Mouse (Mus musculus) embryonic facial prominence, embryonic 12.5 days (tissue): ENCODE measurements at regions not wholly inside any gene's neighbourhood (a gene's known extent, or its start where the extent isn't known, plus 50 kb on each side); places are given as distances from the start of the nearest gene placed in this dataset.

ENCODE experiments used
- ATAC-seq: fragments of 200-750 bp; cut with Nextera tagmentation; 2 replicates; pipeline ENCODE4 v1.8.0; 2017; ENCODE audit not compliant: insufficient number of reproducible peaks, insufficient read depth, low FRiP score, low TSS enrichment
- H3K27ac ChIP-seq: fragments of 300-500 bp; sonication (generic); 2 replicates; pipeline ENCODE4 v1.5.1; 2016; ENCODE audit warnings: mild to moderate bottlenecking
- H3K27me3 ChIP-seq: fragments of 300-500 bp; sonication (generic); 2 replicates; pipeline ENCODE4 v1.6.1; 2016; ENCODE audit warnings: mild to moderate bottlenecking, moderate library complexity
- H3K36me3 ChIP-seq: fragments of 300-500 bp; sonication (generic); 2 replicates; pipeline ENCODE4 v1.6.1; 2016; ENCODE audit warnings: mild to moderate bottlenecking
- H3K4me1 ChIP-seq: fragments of 300-500 bp; sonication (generic); 2 replicates; pipeline ENCODE4 v1.6.1; 2016
- H3K4me2 ChIP-seq: fragments of 300-500 bp; sonication (generic); replicated peaks from 2 replicates; pipeline ENCODE4 v1.6.1; 2016; ENCODE audit warnings: mild to moderate bottlenecking, moderate library complexity
- H3K4me3 ChIP-seq: fragments of 300-500 bp; sonication (generic); 2 replicates; pipeline ENCODE4 v1.5.1; 2016; ENCODE audit warnings: mild to moderate bottlenecking
- H3K9ac ChIP-seq: fragments of 300-500 bp; sonication (generic); 2 replicates; pipeline ENCODE4 v1.6.1; 2016; ENCODE audit warnings: mild to moderate bottlenecking, moderate library complexity
- H3K9me3 ChIP-seq: fragments of 300-500 bp; sonication (generic); 2 replicates; pipeline ENCODE4 v1.6.1; 2016; ENCODE audit warnings: mild to moderate bottlenecking, moderate library complexity
- WGBS: fragments of 180-500 bp; shearing (Covaris S2); methylation state at CpG from one replicate; pipeline ENCODE4 v1.1.7; 2016; 5-methylcytosine and 5-hydroxymethylcytosine counted together

DNA sequence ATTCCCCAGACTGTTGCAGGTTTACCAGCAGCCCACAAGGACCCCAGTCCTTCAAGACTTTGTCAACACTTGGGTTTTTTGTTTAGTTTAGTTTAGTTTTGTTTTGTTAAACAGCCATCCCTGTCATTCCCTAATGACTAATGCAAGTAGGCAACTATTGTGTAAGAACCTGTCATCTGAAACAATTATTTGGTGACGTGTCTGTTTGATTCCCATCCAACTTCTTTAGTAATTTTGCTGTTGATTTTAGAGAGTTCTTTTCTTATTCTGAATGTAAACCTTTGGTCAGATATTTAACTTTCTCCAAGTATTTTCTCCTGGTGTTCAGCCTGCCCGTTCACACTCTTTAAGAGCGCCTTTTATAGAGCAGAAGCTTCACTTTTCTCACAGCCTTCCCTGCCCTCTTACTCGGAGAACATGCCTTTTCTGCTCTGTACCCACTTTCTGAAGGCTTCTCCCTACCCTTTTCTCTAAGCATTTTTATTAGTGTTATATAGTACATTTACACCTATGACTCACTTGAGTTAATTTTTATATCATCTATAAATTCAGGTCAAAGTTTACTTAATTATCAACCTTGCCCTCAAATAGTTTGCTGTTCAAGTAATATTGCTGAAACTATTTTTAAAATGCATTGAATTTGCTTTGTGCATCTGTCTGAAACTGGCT lies 82.0 kb downstream of the Ccdc71l start:
- Histone ChIP-seq H3K9ac (no peak overlapping the region), H3K4me2 (no peak overlapping the region), H3K4me3 (no peak overlapping the region), H3K4me1 (no peaks in the 10 kb centered on the region), H3K27ac (no peak overlapping the region), H3K27me3 (no peaks in the 10 kb centered on the region), H3K9me3 (no peaks in the 10 kb centered on the region), H3K36me3 (no peaks in the 10 kb centered on the region)
- no peak for ATAC-seq
- 82% methylated on average over 4 of the region's 4 CpGs for WGBS

DNA sequence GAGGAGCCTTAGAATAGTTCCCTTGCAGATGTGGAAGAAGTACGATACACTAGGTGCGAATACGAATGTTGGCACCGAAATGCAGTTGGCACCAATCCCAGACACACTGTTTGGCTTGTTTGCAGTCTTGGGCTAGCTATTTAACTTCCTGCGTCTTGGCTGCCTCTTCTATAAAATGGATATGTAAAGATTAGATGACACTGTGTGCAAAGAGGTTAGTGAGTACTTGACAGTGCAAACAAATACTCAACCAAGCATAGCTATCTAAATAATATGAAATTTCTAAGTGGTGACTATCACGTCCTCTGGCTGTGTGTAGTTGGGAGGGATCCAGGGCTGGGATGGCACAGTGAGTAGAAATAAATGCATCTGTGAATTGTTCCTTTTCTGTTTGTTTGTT lies 86.9 kb downstream of the Ccdc71l start:
- WGBS = 81% methylated on average over 6 of the region's 6 CpGs
- no peaks in the 10 kb centered on the region for H3K36me3 ChIP-seq
- H3K4me1 ChIP-seq = no peaks in the 10 kb centered on the region
- no peaks in the 10 kb centered on the region for H3K9me3 ChIP-seq
- no peak for ATAC-seq
- no peak overlapping the region for H3K4me3 ChIP-seq
- H3K27me3 ChIP-seq = no peaks in the 10 kb centered on the region
- no peak overlapping the region for H3K27ac ChIP-seq
- no peak overlapping the region for H3K4me2 ChIP-seq
- H3K9ac ChIP-seq = no peak overlapping the region

DNA sequence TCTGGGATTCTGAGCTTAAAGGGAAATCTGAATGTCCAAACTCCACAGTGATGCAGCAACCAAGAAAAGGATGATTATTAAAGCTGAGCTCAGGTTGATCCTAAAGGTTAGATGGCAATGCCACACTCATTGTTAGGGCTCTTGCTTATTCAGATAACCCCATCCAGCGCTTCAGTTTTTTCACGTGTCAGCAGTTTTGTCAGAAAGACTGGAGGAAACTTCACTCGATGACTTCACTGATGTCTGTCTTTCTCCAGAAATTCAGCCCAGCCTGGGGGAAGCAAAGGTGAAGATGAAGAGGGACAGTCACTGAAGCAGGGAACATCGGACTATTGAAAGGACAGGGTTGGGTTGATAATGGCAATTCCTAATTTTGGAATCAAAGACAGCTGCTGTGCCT lies 91.4 kb downstream of the Ccdc71l start:
- Histone ChIP-seq H3K4me1 (no peaks in the 10 kb centered on the region), H3K36me3 (no peaks in the 10 kb centered on the region), H3K27me3 (no peaks in the 10 kb centered on the region), H3K9me3 (no peaks in the 10 kb centered on the region), H3K4me3 (no peak overlapping the region), H3K4me2 (no peak overlapping the region), H3K27ac (no peak overlapping the region), H3K9ac (no peak overlapping the region)
- ATAC-seq = no peak
- WGBS = 79% methylated on average over 4 of the region's 4 CpGs

DNA sequence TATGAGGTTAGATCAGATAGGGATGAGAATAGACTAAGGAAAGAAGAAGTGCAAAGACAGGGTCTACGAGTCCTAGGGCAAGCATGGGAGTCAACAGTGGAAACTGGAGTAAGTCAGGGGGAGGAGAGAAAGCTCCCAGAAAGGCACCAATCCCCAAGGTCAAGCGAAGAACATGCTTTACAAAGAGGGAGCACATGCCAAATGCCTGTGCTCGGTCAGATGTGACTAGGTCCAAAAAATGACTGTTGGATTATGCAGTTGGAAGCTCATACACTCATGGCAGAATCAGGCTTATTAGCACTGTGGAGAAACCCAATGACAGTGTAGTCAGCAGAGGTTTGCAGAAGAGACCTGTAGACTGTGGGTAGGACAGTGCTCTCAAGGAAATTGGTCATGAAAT lies 100.9 kb downstream of the Ccdc71l start:
- ATAC-seq = no peak
- Histone ChIP-seq H3K9ac (no peak overlapping the region), H3K27ac (no peak overlapping the region), H3K4me3 (no peak overlapping the region), H3K27me3 (no peaks in the 10 kb centered on the region), H3K4me1 (no peaks in the 10 kb centered on the region), H3K9me3 (no peaks in the 10 kb centered on the region), H3K36me3 (no peaks in the 10 kb centered on the region), H3K4me2 (no peak overlapping the region)
- 87% methylated on average over 3 of the region's 3 CpGs for WGBS

DNA sequence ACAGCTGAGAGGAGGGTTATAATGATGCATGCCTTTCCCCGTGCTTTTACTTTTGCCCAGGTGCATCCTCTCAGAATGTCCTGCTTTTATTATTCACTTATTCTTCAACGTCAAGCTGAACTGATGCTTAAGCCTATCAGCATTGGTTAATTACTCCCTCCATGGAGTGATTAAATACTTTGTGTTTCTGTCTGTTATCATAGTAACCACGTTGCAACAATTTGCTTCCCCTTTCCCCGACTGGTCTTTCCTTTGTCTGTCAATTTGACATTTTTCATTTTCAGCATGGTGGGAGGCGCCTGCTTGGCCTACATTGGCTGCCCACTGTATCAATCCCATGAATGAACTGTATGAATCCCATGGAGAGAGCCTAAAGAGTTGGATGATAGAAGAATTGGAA lies 101.8 kb downstream of the Ccdc71l start:
- no peaks in the 10 kb centered on the region for H3K27me3 ChIP-seq
- H3K27ac ChIP-seq = no peak overlapping the region
- 67% methylated on average over 5 of the region's 5 CpGs for WGBS
- H3K4me3 ChIP-seq = no peak overlapping the region
- no peak overlapping the region for H3K9ac ChIP-seq
- no peaks in the 10 kb centered on the region for H3K36me3 ChIP-seq
- no peaks in the 10 kb centered on the region for H3K9me3 ChIP-seq
- no peak overlapping the region for H3K4me2 ChIP-seq
- no peaks in the 10 kb centered on the region for H3K4me1 ChIP-seq
- ATAC-seq = no peak

DNA sequence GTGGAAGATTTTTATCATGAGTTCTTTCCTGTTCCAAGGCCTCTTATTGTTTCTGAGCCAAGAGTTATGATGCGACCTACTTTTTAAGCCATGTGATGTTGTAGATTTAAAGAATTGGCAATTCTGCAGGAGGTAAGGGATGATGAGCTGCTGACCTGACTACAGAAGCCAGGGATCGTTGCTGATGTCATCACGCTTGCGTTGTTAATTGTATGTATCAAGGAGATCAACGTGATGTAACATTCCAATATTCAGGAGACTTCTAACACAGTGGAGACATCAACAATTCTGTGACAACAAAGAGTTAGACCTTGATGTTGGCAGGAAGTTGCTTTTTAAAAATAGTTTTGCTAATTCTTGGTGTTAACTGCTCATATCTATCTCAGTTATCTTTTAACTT lies 102.5 kb downstream of the Ccdc71l start:
- Histone ChIP-seq H3K9me3 (no peaks in the 10 kb centered on the region), H3K9ac (no peak overlapping the region), H3K36me3 (no peaks in the 10 kb centered on the region), H3K27ac (no peak overlapping the region), H3K4me1 (no peaks in the 10 kb centered on the region), H3K4me3 (no peak overlapping the region), H3K27me3 (no peaks in the 10 kb centered on the region), H3K4me2 (no peak overlapping the region)
- ATAC-seq = no peak
- 87% methylated on average over 5 of the region's 5 CpGs for WGBS

DNA sequence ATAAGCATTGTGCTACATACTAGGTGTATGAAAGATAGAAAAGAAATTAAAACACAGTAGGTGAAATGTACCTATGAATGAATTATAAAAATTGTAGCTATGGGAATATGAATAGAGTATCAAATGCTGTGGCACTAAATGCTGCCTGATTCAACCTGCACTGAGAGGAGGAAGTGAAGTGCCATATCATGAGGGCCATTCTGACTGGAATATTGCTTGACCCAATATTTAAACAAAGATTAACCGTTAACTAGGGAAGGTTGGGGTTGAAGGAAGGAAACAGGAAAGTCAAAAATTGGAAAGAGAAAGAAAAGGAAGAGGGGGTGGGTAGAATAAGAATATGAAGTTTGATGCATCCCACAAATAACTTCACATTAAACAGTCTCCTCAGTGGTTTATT lies 103.8 kb downstream of the Ccdc71l start:
- H3K4me3 ChIP-seq = no peak overlapping the region
- no peak overlapping the region for H3K9ac ChIP-seq
- no peaks in the 10 kb centered on the region for H3K4me1 ChIP-seq
- no peaks in the 10 kb centered on the region for H3K36me3 ChIP-seq
- H3K27me3 ChIP-seq = no peaks in the 10 kb centered on the region
- H3K9me3 ChIP-seq = no peaks in the 10 kb centered on the region
- ATAC-seq = no peak
- no peak overlapping the region for H3K27ac ChIP-seq
- WGBS = 82% methylated on average over 1 of the region's 1 CpGs
- H3K4me2 ChIP-seq = no peak overlapping the region

DNA sequence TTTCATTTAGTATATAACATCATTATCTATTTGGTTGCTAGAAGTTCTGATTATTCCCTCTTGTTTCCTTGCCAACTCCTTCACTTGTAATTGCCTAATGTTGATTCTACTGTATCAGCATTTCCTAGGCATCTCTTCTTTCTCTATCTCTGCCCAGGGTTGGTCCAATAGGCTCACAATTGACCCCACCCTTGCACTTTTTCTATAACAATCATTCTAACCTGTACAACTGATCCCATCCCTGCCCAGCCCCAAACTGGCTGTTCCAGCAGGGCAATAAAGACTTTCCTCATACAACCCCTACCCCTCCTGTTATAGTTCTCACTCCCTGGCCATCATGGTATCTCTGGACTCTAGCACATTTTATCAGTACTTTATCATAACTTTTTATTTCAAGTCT lies 104.3 kb downstream of the Ccdc71l start:
- H3K9ac ChIP-seq = no peak overlapping the region
- H3K27ac ChIP-seq = no peak overlapping the region
- H3K4me1 ChIP-seq = no peaks in the 10 kb centered on the region
- H3K27me3 ChIP-seq = no peaks in the 10 kb centered on the region
- no peak for ATAC-seq
- H3K4me2 ChIP-seq = no peak overlapping the region
- H3K4me3 ChIP-seq = no peak overlapping the region
- H3K9me3 ChIP-seq = no peaks in the 10 kb centered on the region
- no peaks in the 10 kb centered on the region for H3K36me3 ChIP-seq

DNA sequence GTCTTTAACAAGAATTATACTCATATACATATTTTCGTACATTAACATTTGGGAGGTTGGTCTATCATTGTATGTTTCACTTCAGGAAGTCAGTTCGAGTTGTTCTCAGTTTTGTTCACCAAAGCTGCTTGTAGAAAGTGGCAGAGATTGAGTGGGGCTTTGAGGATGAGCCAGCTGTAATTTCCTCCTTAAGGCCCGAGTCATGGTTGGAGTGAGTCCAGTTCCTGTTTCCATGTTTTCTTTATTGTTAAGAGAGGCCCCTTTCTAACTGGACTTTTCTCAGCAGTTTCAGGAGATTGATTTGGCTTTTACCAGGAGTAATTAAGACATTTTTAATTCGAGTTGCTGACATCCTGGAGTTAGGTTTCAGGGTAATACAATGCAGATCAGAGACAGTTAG lies 107.7 kb downstream of the Ccdc71l start:
- Histone ChIP-seq H3K4me3 (no peak overlapping the region), H3K27me3 (no peaks in the 10 kb centered on the region), H3K4me1 (no peaks in the 10 kb centered on the region), H3K9me3 (no peaks in the 10 kb centered on the region), H3K36me3 (no peaks in the 10 kb centered on the region), H3K4me2 (no peak overlapping the region), H3K27ac (no peak overlapping the region), H3K9ac (no peak overlapping the region)
- 65% methylated on average over 4 of the region's 4 CpGs for WGBS
- no peak for ATAC-seq

DNA sequence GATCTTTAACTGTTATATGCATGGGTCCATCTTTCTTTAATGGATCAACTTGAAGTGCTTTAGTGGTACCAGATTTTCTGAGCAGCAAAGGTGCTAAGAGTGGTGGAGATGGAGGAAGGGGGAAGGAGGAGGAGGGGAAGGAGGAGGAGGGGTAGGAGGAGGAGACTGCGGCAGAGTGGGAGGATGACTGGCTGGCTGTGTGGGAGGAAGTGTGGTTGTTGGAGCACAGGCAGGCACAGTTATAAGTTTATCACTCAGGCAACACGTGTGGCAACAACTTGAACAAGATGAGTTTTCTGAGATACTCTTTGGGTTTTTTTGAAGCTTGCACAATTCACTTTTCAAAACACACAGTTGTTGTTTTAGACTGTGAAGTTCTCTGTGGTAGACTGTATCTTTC lies 108.2 kb downstream of the Ccdc71l start:
- Histone ChIP-seq H3K4me3 (no peak overlapping the region), H3K9me3 (no peaks in the 10 kb centered on the region), H3K36me3 (no peaks in the 10 kb centered on the region), H3K9ac (no peak overlapping the region), H3K27me3 (no peaks in the 10 kb centered on the region), H3K4me1 (no peaks in the 10 kb centered on the region), H3K27ac (no peak overlapping the region), H3K4me2 (no peak overlapping the region)
- ATAC-seq = no peak
- WGBS = 40% methylated on average over 2 of the region's 2 CpGs

DNA sequence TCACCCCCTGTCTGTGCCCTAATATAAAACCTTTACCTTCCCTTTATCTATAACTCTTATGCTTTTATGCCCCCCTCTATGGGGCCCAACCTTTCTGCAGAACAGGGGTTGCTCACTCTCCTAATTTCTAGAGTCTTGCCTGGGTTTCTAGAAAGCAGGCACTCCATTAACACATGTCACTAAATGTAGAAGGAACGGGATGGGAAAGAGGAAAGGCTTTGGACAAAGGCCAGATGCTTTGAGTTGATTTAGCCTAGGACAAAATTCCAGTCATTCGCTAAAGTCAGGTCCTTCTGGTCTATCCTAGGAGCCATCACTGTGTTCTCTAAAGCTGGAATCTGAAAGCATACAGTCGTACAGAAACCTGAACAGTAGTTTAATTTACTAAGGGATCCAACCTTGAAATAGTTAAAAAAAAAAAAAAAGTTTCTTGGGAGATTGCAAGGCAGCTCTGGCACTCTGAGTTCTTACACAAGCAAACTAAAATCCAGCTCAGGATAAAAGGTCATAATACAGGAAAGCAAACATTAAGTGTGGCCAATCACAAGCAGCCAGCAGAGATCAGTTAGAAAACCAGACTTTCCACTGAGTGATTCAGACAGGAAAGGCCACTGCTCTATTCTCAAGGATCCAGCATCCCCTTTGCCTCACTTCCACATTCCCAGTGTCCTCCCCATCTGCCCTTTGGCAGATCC lies 109.5 kb downstream of the Ccdc71l start:
- ATAC-seq = no peak
- Histone ChIP-seq H3K4me2 (no peak overlapping the region), H3K4me1 (no peaks in the 10 kb centered on the region), H3K9me3 (no peaks in the 10 kb centered on the region), H3K9ac (no peak overlapping the region), H3K27ac (peak overlapping the region; percentile 41), H3K4me3 (no peak overlapping the region), H3K36me3 (no peaks in the 10 kb centered on the region), H3K27me3 (no peaks in the 10 kb centered on the region)
- 56% methylated on average over 3 of the region's 3 CpGs for WGBS

DNA sequence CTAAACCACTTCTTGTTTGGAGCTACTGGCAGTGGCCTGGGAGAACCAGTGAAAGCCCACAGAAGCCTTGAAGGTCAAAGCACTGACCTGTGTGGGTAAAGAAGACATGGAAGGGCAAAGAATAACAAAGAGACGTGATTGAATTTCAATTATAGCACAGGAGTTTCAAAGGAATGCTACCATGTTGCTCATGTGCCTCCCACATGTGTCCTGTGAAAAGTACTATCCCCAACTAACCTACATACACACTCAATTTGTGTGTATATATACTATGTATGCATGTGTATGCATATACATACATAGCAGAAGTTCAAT lies 110.0 kb downstream of the Ccdc71l start:
- Histone ChIP-seq H3K9me3 (no peaks in the 10 kb centered on the region), H3K4me2 (no peak overlapping the region), H3K4me3 (no peak overlapping the region), H3K4me1 (no peaks in the 10 kb centered on the region), H3K27me3 (no peaks in the 10 kb centered on the region), H3K9ac (no peak overlapping the region), H3K27ac (no peak overlapping the region; the same call in 1 of the 2 replicates), H3K36me3 (no peaks in the 10 kb centered on the region)
- WGBS = 26% methylated on average over 1 of the region's 1 CpGs
- ATAC-seq = no peak
